Mouse (Mus musculus) liver, adult 2 months (tissue): ENCODE data around the gene C2cd4b. TPM values are rescaled to one million over a fixed set of nuclear protein-coding genes. Genes with fewer than 3 reads are reported as not detected.

Source experiments
- DNase-seq: peaks from one replicate; pipeline ENCODE4 v3.0.0-alpha.2; 2011; ENCODE audit warnings: low read depth, low spot score; ENCODE audit errors: extremely low read depth
- H3K27ac ChIP-seq: fragments of 200-500 bp; replicated peaks from 2 replicates; pipeline ENCODE4 v1.5.1; 2012; ENCODE audit warnings: low read depth, mild to moderate bottlenecking, control low read depth, inconsistent platforms, low read length; ENCODE audit not compliant: insufficient read depth
- H3K27me3 ChIP-seq: fragments of 200-500 bp; 2 replicates; pipeline ENCODE4 v1.6.1; 2012; ENCODE audit warnings: mild to moderate bottlenecking, moderate library complexity, low read length, inconsistent platforms; ENCODE audit not compliant: control insufficient read depth, insufficient read depth
- H3K36me3 ChIP-seq: fragments of 200-500 bp; 2 replicates; pipeline ENCODE4 v1.6.1; 2012; ENCODE audit warnings: low read length, inconsistent platforms; ENCODE audit not compliant: control insufficient read depth, insufficient read depth
- H3K4me1 ChIP-seq: fragments of 200-500 bp; 2 replicates; pipeline ENCODE4 v1.6.1; 2011; ENCODE audit warnings: low read length; ENCODE audit not compliant: control insufficient read depth, insufficient read depth
- H3K4me3 ChIP-seq: fragments of 200-500 bp; 2 replicates; pipeline ENCODE4 v1.5.1; 2011; ENCODE audit warnings: low read depth, mild to moderate bottlenecking, control low read depth, low read length, moderate library complexity; ENCODE audit not compliant: insufficient read depth
- H3K79me2 ChIP-seq: fragments of 200-500 bp; 2 replicates; pipeline ENCODE4 v1.6.1; 2012; ENCODE audit warnings: inconsistent platforms, mild to moderate bottlenecking, low read length, moderate library complexity; ENCODE audit not compliant: control insufficient read depth, insufficient read depth
- H3K9ac ChIP-seq: fragments of 200-500 bp; 2 replicates; pipeline ENCODE4 v1.6.1; 2012; ENCODE audit warnings: low read depth, mild to moderate bottlenecking, control low read depth, inconsistent platforms, low read length
- CTCF ChIP-seq: fragments of 200-500 bp; IDR thresholded peaks from 2 replicates; pipeline ENCODE4 v1.5.1; 2011; ENCODE audit warnings: low read depth, low read length, control low read depth
- POLR2A ChIP-seq: fragments of 200-500 bp; IDR thresholded peaks from 2 replicates; pipeline ENCODE4 v1.6.1; 2011; ENCODE audit warnings: low read length, control low read depth; ENCODE audit not compliant: insufficient read depth; ENCODE audit errors: extremely low read depth
- WGBS: fragments of 180-500 bp; shearing (Covaris S2); methylation state at CpG from one replicate; pipeline ENCODE4 v1.1.7; 2018; 5-methylcytosine and 5-hydroxymethylcytosine counted together
- polyA plus RNA-seq: library from polyadenylated mRNA; depleted of rRNA; stranded (reverse); fragments of >200 nt; gene quantifications from 2 replicates; pipeline ENCODE4 v1.2.3, GENCODE M21; 2012
- total RNA-seq: library from RNA; depleted of rRNA; stranded (reverse); fragments of >200 nt; gene quantifications from 2 replicates; pipeline ENCODE4 v1.2.3, GENCODE M21; 2014

C2cd4b gene
- total and polyA plus RNA-seq, 2 experiments: not detected

DNA sequence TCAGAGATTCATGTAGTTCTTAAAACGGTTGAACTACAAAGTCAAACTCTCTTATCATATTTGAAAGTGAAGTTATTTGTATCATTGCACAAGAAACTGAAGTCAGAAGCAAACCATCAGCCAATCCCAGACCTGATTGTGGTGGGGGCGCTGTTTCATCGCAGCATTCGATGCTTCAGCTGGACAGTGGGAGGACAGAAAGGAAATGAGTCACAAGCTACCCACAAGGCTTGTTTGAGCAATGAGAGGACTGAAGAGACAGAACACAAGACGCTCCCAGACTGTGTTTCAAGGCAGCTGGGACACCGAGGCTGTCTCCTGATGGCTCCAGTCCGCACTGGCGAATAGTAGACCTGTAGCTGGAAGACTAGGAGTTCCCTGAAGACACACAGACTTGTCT lies 36.9 kb upstream of the C2cd4b start:
- 77% methylated on average over 8 of the region's 8 CpGs for WGBS

DNA sequence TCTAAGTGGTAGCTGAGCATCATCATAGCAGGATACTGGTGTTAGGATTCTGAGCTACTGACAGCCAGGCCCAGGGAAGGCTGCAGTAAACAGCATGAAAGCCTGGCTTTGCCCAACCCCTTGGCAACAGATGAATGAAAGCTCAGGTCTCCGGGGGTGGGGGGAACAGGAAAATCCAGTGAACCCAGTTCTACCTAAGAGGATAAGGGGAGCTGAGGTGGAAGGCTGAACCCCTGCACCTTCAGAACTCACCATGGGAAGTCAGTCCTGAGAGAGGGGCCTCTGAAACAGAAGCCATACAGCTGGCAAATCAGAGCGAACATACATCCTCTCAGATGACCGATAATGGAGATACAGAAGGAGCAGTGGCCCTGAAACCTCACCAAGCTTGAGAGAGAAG lies 34.0 kb upstream of the C2cd4b start:
- H3K36me3 ChIP-seq: no peaks in the 10 kb centered on the region
- no peaks in the 10 kb centered on the region for H3K27me3 ChIP-seq
- H3K9ac ChIP-seq: no peak overlapping the region
- 53% methylated on average over 3 of the region's 3 CpGs for WGBS
- no peak overlapping the region for H3K27ac ChIP-seq
- H3K79me2 ChIP-seq: no peaks in the 10 kb centered on the region
- no peak overlapping the region for H3K4me3 ChIP-seq
- no peak for TF ChIP-seq POLR2A
- TF ChIP-seq CTCF: no peak
- DNase-seq: no peak
- no peaks in the 10 kb centered on the region for H3K4me1 ChIP-seq

More for the DNA sequence above, 36.9 kb upstream of the C2cd4b start:
- H3K4me1 ChIP-seq: no peaks in the 10 kb centered on the region
- no peaks in the 10 kb centered on the region for H3K36me3 ChIP-seq
- no peaks in the 10 kb centered on the region for H3K27me3 ChIP-seq
- no peak overlapping the region for H3K27ac ChIP-seq
- H3K9ac ChIP-seq: no peak overlapping the region
- H3K4me3 ChIP-seq: no peak overlapping the region
- TF ChIP-seq CTCF (no peak), POLR2A (no peak)
- H3K79me2 ChIP-seq: no peaks in the 10 kb centered on the region
- no peak for DNase-seq

DNA sequence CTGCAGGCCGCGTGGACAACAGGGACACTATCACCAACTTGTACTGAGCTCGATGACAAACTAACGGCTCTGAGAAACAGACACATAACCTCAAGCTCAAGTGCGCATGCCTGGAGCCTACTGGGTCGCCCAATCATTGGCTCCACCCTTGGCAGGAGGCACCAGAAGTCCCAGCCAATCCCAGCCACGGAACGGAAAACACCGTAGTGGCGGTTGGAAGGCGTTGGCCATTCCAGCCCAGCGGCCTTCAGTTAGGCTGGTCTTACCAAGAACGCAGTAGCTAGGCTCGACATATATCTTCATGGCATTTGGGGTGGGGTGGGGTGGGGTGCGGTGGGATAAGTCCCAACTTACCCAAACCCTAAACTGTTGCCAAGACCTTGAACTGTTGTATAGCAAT lies 25.5 kb upstream of the C2cd4b start:
- DNase-seq: no peak
- H3K4me1 ChIP-seq: no peaks in the 10 kb centered on the region
- H3K79me2 ChIP-seq: no peaks in the 10 kb centered on the region
- no peaks in the 10 kb centered on the region for H3K27me3 ChIP-seq
- no peak overlapping the region for H3K4me3 ChIP-seq
- H3K9ac ChIP-seq: no peak overlapping the region
- WGBS: 93% methylated on average over 15 of the region's 15 CpGs
- no peak for TF ChIP-seq POLR2A
- no peak for TF ChIP-seq CTCF
- H3K36me3 ChIP-seq: no peaks in the 10 kb centered on the region
- no peak overlapping the region for H3K27ac ChIP-seq

DNA sequence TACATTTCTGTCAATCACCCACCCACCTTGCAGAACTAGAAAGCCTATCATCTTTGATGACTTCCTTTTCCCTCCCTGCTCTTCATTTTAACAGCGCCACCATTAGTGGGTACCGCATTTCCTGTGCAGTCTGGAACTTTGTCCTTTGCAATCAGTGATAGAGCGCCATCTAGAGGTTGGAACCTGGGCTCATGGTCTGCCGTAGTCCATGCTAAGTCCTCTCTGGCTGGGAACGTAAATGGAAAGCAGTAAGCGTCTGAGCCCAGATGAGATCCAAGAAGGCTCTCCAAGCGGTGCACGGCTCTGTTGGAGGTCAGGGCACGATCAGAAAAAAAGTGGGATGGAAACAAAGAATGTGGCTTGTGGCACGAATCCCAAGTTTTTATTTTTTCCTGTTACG lies 23.8 kb upstream of the C2cd4b start:
- Histone ChIP-seq H3K9ac (no peak overlapping the region), H3K4me3 (no peak overlapping the region), H3K4me1 (no peaks in the 10 kb centered on the region), H3K27ac (no peak overlapping the region), H3K27me3 (0 out of 2 replicates have a peak, but pooled peaks cover 2% of the 10 kb centered on the region), H3K36me3 (no peaks in the 10 kb centered on the region), H3K79me2 (no peaks in the 10 kb centered on the region)
- TF ChIP-seq CTCF (peak; percentile 51; the same call in 1 of the 2 replicates), POLR2A (no peak)
- WGBS: 35% methylated on average over 11 of the region's 11 CpGs
- peak; percentile 48 for DNase-seq

DNA sequence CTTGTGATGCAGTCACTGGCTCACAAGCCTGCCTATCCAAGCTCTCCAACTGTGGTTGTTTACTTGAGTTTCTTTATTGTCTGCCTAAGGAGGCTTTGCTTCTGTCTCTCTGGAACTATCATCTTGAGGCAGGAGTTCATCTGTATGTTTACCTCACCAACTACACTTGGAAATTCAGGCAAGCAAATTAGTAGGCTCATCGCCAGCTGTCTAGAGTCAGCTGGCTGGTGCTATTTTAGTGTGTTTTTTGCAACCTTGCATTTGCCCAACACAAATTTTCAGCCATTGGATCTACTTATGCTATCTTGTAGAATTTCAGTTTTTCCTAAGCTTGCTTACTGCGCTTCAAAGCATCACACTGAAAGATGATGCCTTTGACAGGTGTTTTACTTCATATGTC lies 18.0 kb upstream of the C2cd4b start:
- H3K27me3 ChIP-seq: 0 out of 2 replicates have a peak, but pooled peaks cover 2% of the 10 kb centered on the region
- H3K27ac ChIP-seq: no peak overlapping the region
- WGBS: 96% methylated on average over 2 of the region's 2 CpGs
- H3K4me3 ChIP-seq: no peak overlapping the region
- H3K9ac ChIP-seq: no peak overlapping the region
- H3K79me2 ChIP-seq: no peaks in the 10 kb centered on the region
- no peaks in the 10 kb centered on the region for H3K4me1 ChIP-seq
- no peak for DNase-seq
- H3K36me3 ChIP-seq: no peaks in the 10 kb centered on the region
- TF ChIP-seq POLR2A (no peak), CTCF (no peak)

DNA sequence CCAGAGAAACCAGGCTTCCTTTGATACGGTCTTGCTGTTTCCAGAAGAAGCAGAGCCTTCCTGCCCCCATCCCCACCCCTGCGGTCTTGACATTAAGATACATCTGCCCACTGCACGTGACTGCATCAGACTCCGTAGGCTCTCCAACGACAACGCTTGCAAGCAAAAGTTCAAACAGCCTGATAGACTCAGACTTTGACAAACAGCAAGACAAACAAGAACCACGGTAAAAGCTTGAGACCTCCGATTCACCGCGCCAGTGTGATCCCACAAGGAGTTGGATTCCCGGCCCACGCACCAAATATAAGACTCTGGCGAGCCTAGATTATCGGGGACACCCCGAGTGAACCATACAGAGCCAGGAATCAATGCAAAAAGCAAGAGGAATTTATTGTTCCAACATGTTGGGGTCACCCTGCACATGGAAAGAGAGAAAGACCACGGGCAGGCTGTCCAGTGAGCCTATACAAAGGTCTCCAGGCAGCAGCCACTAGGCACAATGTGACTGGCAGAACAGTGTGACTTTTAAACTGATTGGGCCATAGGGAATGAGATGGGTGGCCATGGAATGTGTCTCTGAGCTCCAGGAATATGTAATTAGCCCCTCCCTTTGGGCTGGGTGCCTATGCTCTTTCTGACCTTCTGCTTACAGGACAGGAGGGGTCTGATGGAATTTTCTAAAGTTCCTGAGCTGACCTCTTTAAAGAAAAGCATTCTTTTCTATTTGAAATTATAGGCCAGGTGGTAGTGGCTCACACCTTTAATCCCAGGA lies 5.6 kb upstream of the C2cd4b start:
- TF ChIP-seq POLR2A (no peak), CTCF (no peak)
- no peak overlapping the region for H3K4me3 ChIP-seq
- H3K27ac ChIP-seq: no peak overlapping the region
- H3K79me2 ChIP-seq: no peaks in the 10 kb centered on the region
- H3K9ac ChIP-seq: no peak overlapping the region
- 64% methylated on average over 16 of the region's 16 CpGs for WGBS
- H3K36me3 ChIP-seq: no peaks in the 10 kb centered on the region
- no peaks in the 10 kb centered on the region for H3K4me1 ChIP-seq
- DNase-seq: no peak
- H3K27me3 ChIP-seq: 0 out of 2 replicates have a peak, but pooled peaks cover 3% of the 10 kb centered on the region
